Comparison of ENCODE assay signal across 19 mouse cellular contexts in genomic region chr16:6113836-6114475, GRCm38 (mm10).
A peak's percentile ranks its signal among the peaks of the same experiment; 100 is the strongest.
DNase-seq lines count a peak whose midpoint lies in the region; ATAC-seq and TF ChIP-seq lines count a peak whose summit lies in the region.
"Had no signal": no experiment of that assay in that cellular context is flagged by ENCODE, and none has a peak within 500 bp of the region (broad histone marks: within the 10 kb centered on the region; RNA-seq: fewer than 3 reads in every experiment).

No protein-coding gene starts in this region.

- H3K4me2 ChIP-seq in lung, embryonic 14.5 days: no peak overlapping the region
- H3K4me2 ChIP-seq in midbrain, embryonic 16.5 days (ENCODE audit: low read length): no peak overlapping the region
- H3K4me2 ChIP-seq: heart, embryonic 13.5 days; kidney, embryonic 15.5 days; limb, embryonic 13.5 days; lung, embryonic 15.5 days; midbrain, embryonic 12.5 days had no signal

- H3K27me3 ChIP-seq in lung, embryonic 14.5 days (ENCODE audit: insufficient read depth, low read length): no peaks in the 10 kb centered on the region
- H3K27me3 ChIP-seq in midbrain, embryonic 16.5 days (ENCODE audit: control insufficient read depth, insufficient read depth, low read depth, low read length): no peaks in the 10 kb centered on the region
- H3K27me3 ChIP-seq: heart, embryonic 13.5 days; kidney, embryonic 15.5 days; limb, embryonic 13.5 days; lung, embryonic 15.5 days; midbrain, embryonic 12.5 days had no signal

- no peaks in the 10 kb centered on the region for H3K36me3 ChIP-seq in lung, embryonic 14.5 days (ENCODE audit: insufficient read depth)
- H3K36me3 ChIP-seq in midbrain, embryonic 16.5 days (ENCODE audit: control insufficient read depth, insufficient read depth, low read length): no peaks in the 10 kb centered on the region
- H3K36me3 ChIP-seq: heart, embryonic 13.5 days; kidney, embryonic 15.5 days; limb, embryonic 13.5 days; lung, embryonic 15.5 days; midbrain, embryonic 12.5 days had no signal

- TF ChIP-seq CTCF in lung, embryonic 14.5 days (IDR thresholded peaks at IDR 0.05; ENCODE audit: low read depth): no peak
- TF ChIP-seq CTCF in brain, embryonic 14.5 days (IDR thresholded peaks at IDR 0.05; ENCODE audit: borderline replicate concordance, extremely low read depth, insufficient read depth, insufficient read length): no peak

- no peak overlapping the region for H3K27ac ChIP-seq in lung, embryonic 14.5 days (ENCODE audit: low read depth)
- H3K27ac ChIP-seq in midbrain, embryonic 16.5 days (ENCODE audit: low read length): 0 out of 2 replicates have a peak overlapping the region, but pooled peaks have one; percentile 13
- H3K27ac ChIP-seq: heart, embryonic 13.5 days; kidney, embryonic 15.5 days; limb, embryonic 13.5 days; lung, embryonic 15.5 days; midbrain, embryonic 12.5 days; stomach, postnatal 0 days had no signal

- H3K9me3 ChIP-seq in lung, embryonic 14.5 days (ENCODE audit: low read depth, low read length): no peaks in the 10 kb centered on the region
- H3K9me3 ChIP-seq in midbrain, embryonic 16.5 days (replicated peaks; ENCODE audit: control insufficient read depth, low read length, poor library complexity, severe bottlenecking): no peaks in the 10 kb centered on the region
- H3K9me3 ChIP-seq: heart, embryonic 13.5 days; kidney, embryonic 15.5 days; limb, embryonic 13.5 days; lung, embryonic 15.5 days; midbrain, embryonic 12.5 days had no signal

- no peak overlapping the region for H3K4me3 ChIP-seq in lung, embryonic 14.5 days (ENCODE audit: low read depth, low read length)
- H3K4me3 ChIP-seq in midbrain, embryonic 16.5 days (ENCODE audit: low read depth, low read length): no peak overlapping the region
- H3K4me3 ChIP-seq: erythroblast, embryonic 14.5 days; heart, embryonic 13.5 days; kidney, embryonic 15.5 days; limb, embryonic 13.5 days; lung, embryonic 15.5 days; midbrain, embryonic 12.5 days had no signal

- intact Hi-C loops in heart, postnatal 25 days (cut with DNase I): no loop called here

- 19% methylated on average over 5 of the region's 5 CpGs for whole genome bisulfite sequencing in lung, embryonic 14.5 days
- 16% methylated on average over 5 of the region's 5 CpGs for WGBS in midbrain, embryonic 16.5 days

- DNase-seq in heart, adult 11 months: peak; percentile 34
- no peak for DNase-seq in heart, adult 18-20 months
- DNase-seq in lung, embryonic 14.5 days: peak; percentile 25
- no peak for DNase-seq in lung, postnatal 4 days
- peak; percentile 67 for DNase-seq in brain, embryonic 14.5 days (ENCODE audit: low read depth)
- no peak for DNase-seq in heart, postnatal 25 days (ENCODE audit: low spot score)
- DNase-seq: adrenal gland, postnatal 25 days; B cell, adult 2 months; gastrocnemius, postnatal 14 days had no signal

- no peak overlapping the region for H3K9ac ChIP-seq in lung, embryonic 14.5 days
- H3K9ac ChIP-seq in midbrain, embryonic 16.5 days (ENCODE audit: low read depth, low read length): no peak overlapping the region
- H3K9ac ChIP-seq: heart, embryonic 13.5 days; kidney, embryonic 15.5 days; limb, embryonic 13.5 days; lung, embryonic 15.5 days; midbrain, embryonic 12.5 days had no signal

- H3K4me1 ChIP-seq in lung, embryonic 14.5 days (ENCODE audit: insufficient read depth): no peaks in the 10 kb centered on the region
- peaks cover 5% of the 10 kb centered on the region for H3K4me1 ChIP-seq in midbrain, embryonic 16.5 days (ENCODE audit: control insufficient read depth, insufficient read depth, low read length)
- H3K4me1 ChIP-seq: kidney, embryonic 15.5 days; limb, embryonic 13.5 days; lung, embryonic 15.5 days had no signal

- ATAC-seq in lung, embryonic 14.5 days (ENCODE audit: insufficient read depth): no peak; the same call in 1 of the 2 replicates
- ATAC-seq in midbrain, embryonic 16.5 days: no peak
- no peak for ATAC-seq in erythroid progenitor cell, adult 5-6 weeks (replicated peaks; ENCODE audit: low FRiP score, poor library complexity, severe bottlenecking)
- ATAC-seq: inflammation-experienced regulatory T-cells, adult 6 months had no signal

- no peak for TF ChIP-seq POLR2A in brain, embryonic 14.5 days (IDR thresholded peaks at IDR 0.05; ENCODE audit: borderline replicate concordance, extremely low read depth, insufficient read depth, insufficient read length, poor library complexity, severe bottlenecking)

Comparison
In these comparisons a context has a peak if more than half of its experiments do, and no peak if none do; other contexts are left out.
1. DNase-seq: peak in heart, adult 11 months (single experiment), lung, embryonic 14.5 days (single experiment) and brain, embryonic 14.5 days (single experiment); none in heart, adult 18-20 months (0 of 2), lung, postnatal 4 days (0 of 2) and heart, postnatal 25 days (single experiment).